Mouse (Mus musculus) forebrain, embryonic 13.5 days (tissue): ENCODE measurements around the gene Bud23. TPM values are rescaled to one million over a fixed set of nuclear protein-coding genes. Genes with fewer than 3 reads are reported as not detected.

Experiments used
- ATAC-seq: fragments of 200-750 bp; cut with Nextera tagmentation; 2 replicates; pipeline ENCODE4 v1.8.0; 2017
- H3K27ac ChIP-seq: fragments of 300-500 bp; sonication (generic); 2 replicates; pipeline ENCODE4 v1.5.1; 2015; ENCODE audit warnings: inconsistent platforms, mild to moderate bottlenecking, moderate library complexity
- H3K27me3 ChIP-seq: fragments of 300-500 bp; sonication (generic); 2 replicates; pipeline ENCODE4 v1.6.1; 2015; ENCODE audit warnings: mild to moderate bottlenecking, inconsistent platforms
- H3K36me3 ChIP-seq: fragments of 300-500 bp; sonication (generic); 2 replicates; pipeline ENCODE4 v1.6.1; 2015; ENCODE audit warnings: mild to moderate bottlenecking, inconsistent platforms; ENCODE audit not compliant: poor library complexity, severe bottlenecking
- H3K4me1 ChIP-seq: fragments of 300-500 bp; sonication (generic); 2 replicates; pipeline ENCODE4 v1.6.1; 2015; ENCODE audit warnings: inconsistent platforms
- H3K4me2 ChIP-seq: fragments of 300-500 bp; sonication (generic); 2 replicates; pipeline ENCODE4 v1.6.1; 2015; ENCODE audit warnings: inconsistent platforms, mild to moderate bottlenecking, moderate library complexity
- H3K4me3 ChIP-seq: fragments of 300-500 bp; sonication (generic); 2 replicates; pipeline ENCODE4 v1.5.1; 2015; ENCODE audit warnings: mild to moderate bottlenecking, inconsistent platforms
- H3K9ac ChIP-seq: fragments of 300-500 bp; sonication (generic); 2 replicates; pipeline ENCODE4 v1.6.1; 2015; ENCODE audit warnings: mild to moderate bottlenecking, inconsistent platforms
- H3K9me3 ChIP-seq: fragments of 300-500 bp; sonication (generic); replicated peaks from 2 replicates; pipeline ENCODE4 v1.6.1; 2016; ENCODE audit warnings: inconsistent platforms
- WGBS: fragments of 180-500 bp; shearing (Covaris S2); methylation state at CpG from one replicate; pipeline ENCODE4 v1.1.7; 2015; 5-methylcytosine and 5-hydroxymethylcytosine counted together
- polyA plus RNA-seq: library from polyadenylated mRNA; unstranded; fragments of >200 nt; fragmentation: Nextera tagmentation; extraction: Ambion mirVana; gene quantifications from 2 replicates; pipeline ENCODE4 v1.2.1, GENCODE M21; 2015

The Bud23 gene
- polyA plus RNA-seq, 1 experiment from 2014 or later = 101 TPM

- Histone ChIP-seq H3K27me3 (peaks cover 10% of the 10 kb centered on the region; the same call in 1 of the 2 replicates), H3K36me3 (peaks cover 7% of the 10 kb centered on the region), H3K27ac (no peak overlapping the region), H3K4me1 (peaks cover 12% of the 10 kb centered on the region), H3K4me2 (no peak overlapping the region), H3K9ac (no peak overlapping the region), H3K4me3 (no peak overlapping the region), H3K9me3 (no peaks in the 10 kb centered on the region)
- ATAC-seq = no peak
- 88% methylated on average over 5 of the region's 5 CpGs for WGBS
Observed at GRCm38 (mm10) chr5:135080539-135080938, 15.8 kb upstream of the Bud23 start.

- peaks cover 10% of the 10 kb centered on the region; the same call in 1 of the 2 replicates for H3K27me3 ChIP-seq
- no peak overlapping the region for H3K4me2 ChIP-seq
- H3K4me3 ChIP-seq = no peak overlapping the region
- 94% methylated on average over 2 of the region's 2 CpGs for WGBS
- no peak overlapping the region for H3K9ac ChIP-seq
- ATAC-seq = no peak
- no peak overlapping the region for H3K27ac ChIP-seq
- H3K4me1 ChIP-seq = peaks cover 12% of the 10 kb centered on the region
- peaks cover 11% of the 10 kb centered on the region for H3K36me3 ChIP-seq
- no peaks in the 10 kb centered on the region for H3K9me3 ChIP-seq
Observed at GRCm38 (mm10) chr5:135079578-135079977, 14.8 kb upstream of the Bud23 start.

GRCm38 (mm10) chr5:135078482-135078810 lies 13.7 kb upstream of the Bud23 start:
- Histone ChIP-seq H3K4me3 (peak overlapping the region; percentile 100), H3K27ac (0 out of 2 replicates have a peak overlapping the region, but pooled peaks have one; percentile 90), H3K9ac (peak overlapping the region; percentile 99; the same call in 1 of the 2 replicates), H3K27me3 (peaks cover 10% of the 10 kb centered on the region; the same call in 1 of the 2 replicates), H3K36me3 (peaks cover 20% of the 10 kb centered on the region), H3K4me1 (peaks cover 21% of the 10 kb centered on the region), H3K9me3 (no peaks in the 10 kb centered on the region), H3K4me2 (peak overlapping the region; percentile 78)
- ATAC-seq = no peak; the same call in 1 of the 2 replicates
- under 1% methylated on average over 11 of the region's 11 CpGs for WGBS

- H3K27me3 ChIP-seq = peaks cover 10% of the 10 kb centered on the region; the same call in 1 of the 2 replicates
- peak within 1 kb of the TSS; percentile 90 for H3K27ac ChIP-seq
- 0% methylated on average over 32 of the region's 83 CpGs for WGBS
- ATAC-seq = peak; percentile 85
- peak within 1 kb of the TSS; percentile 100 for H3K4me3 ChIP-seq
- H3K9ac ChIP-seq = peak within 1 kb of the TSS; percentile 99
- peaks cover 26% of the 10 kb centered on the region for H3K36me3 ChIP-seq
- H3K4me2 ChIP-seq = peak within 1 kb of the TSS; percentile 78
- H3K9me3 ChIP-seq = no peaks in the 10 kb centered on the region
- H3K4me1 ChIP-seq = peaks cover 25% of the 10 kb centered on the region
Observed at GRCm38 (mm10) chr5:135077564-135078481, 13.1 kb upstream of the Bud23 start, which contains the start of gene Vps37d. TSS of gene Vps37d (minus strand) at chr5:135078266.

GRCm38 (mm10) chr5:135076931-135077505 lies 12.3 kb upstream of the Bud23 start:
- Histone ChIP-seq H3K27me3 (peaks cover 10% of the 10 kb centered on the region; the same call in 1 of the 2 replicates), H3K9me3 (no peaks in the 10 kb centered on the region), H3K4me3 (peak overlapping the region; percentile 100), H3K4me2 (peak overlapping the region; percentile 78), H3K4me1 (peaks cover 25% of the 10 kb centered on the region), H3K36me3 (peaks cover 34% of the 10 kb centered on the region), H3K27ac (peak overlapping the region; percentile 90), H3K9ac (peak overlapping the region; percentile 99)
- WGBS = 15% methylated on average over 14 of the region's 14 CpGs
- peak; percentile 75 for ATAC-seq

GRCm38 (mm10) chr5:135076368-135076767 lies 11.6 kb upstream of the Bud23 start:
- peak overlapping the region; percentile 100 for H3K4me3 ChIP-seq
- 91% methylated on average over 14 of the region's 14 CpGs for WGBS
- no peak overlapping the region for H3K27ac ChIP-seq
- H3K9me3 ChIP-seq = no peaks in the 10 kb centered on the region
- ATAC-seq = no peak
- peaks cover 10% of the 10 kb centered on the region; the same call in 1 of the 2 replicates for H3K27me3 ChIP-seq
- peak overlapping the region; percentile 99; the same call in 1 of the 2 replicates for H3K9ac ChIP-seq
- H3K36me3 ChIP-seq = peaks cover 38% of the 10 kb centered on the region
- peaks cover 25% of the 10 kb centered on the region for H3K4me1 ChIP-seq
- H3K4me2 ChIP-seq = peak overlapping the region; percentile 78

- Histone ChIP-seq H3K27ac (no peak overlapping the region), H3K4me2 (no peak overlapping the region), H3K9ac (no peak overlapping the region), H3K4me3 (no peak overlapping the region), H3K36me3 (peaks cover 38% of the 10 kb centered on the region), H3K9me3 (no peaks in the 10 kb centered on the region), H3K27me3 (peaks cover 10% of the 10 kb centered on the region; the same call in 1 of the 2 replicates), H3K4me1 (peaks cover 25% of the 10 kb centered on the region)
- 74% methylated on average over 4 of the region's 4 CpGs for WGBS
- no peak for ATAC-seq
Observed at GRCm38 (mm10) chr5:135075655-135076054, 10.9 kb upstream of the Bud23 start.

- peaks cover 38% of the 10 kb centered on the region for H3K36me3 ChIP-seq
- peaks cover 25% of the 10 kb centered on the region for H3K4me1 ChIP-seq
- no peak overlapping the region for H3K4me3 ChIP-seq
- H3K9me3 ChIP-seq = no peaks in the 10 kb centered on the region
- H3K9ac ChIP-seq = peak overlapping the region; percentile 27; the same call in 1 of the 2 replicates
- no peak overlapping the region for H3K27ac ChIP-seq
- no peak overlapping the region for H3K4me2 ChIP-seq
- ATAC-seq = no peak
- WGBS = 30% methylated on average over 26 of the region's 26 CpGs
- H3K27me3 ChIP-seq = no peaks in the 10 kb centered on the region
Observed at GRCm38 (mm10) chr5:135073349-135074150, 8.8 kb upstream of the Bud23 start.

GRCm38 (mm10) chr5:135072720-135073119 lies 8.0 kb upstream of the Bud23 start:
- no peak for ATAC-seq
- 66% methylated on average over 6 of the region's 6 CpGs for WGBS

GRCm38 (mm10) chr5:135072061-135072460 lies 7.3 kb upstream of the Bud23 start:
- Histone ChIP-seq H3K36me3 (peaks cover 53% of the 10 kb centered on the region), H3K9ac (no peak overlapping the region), H3K4me3 (no peak overlapping the region), H3K27me3 (no peaks in the 10 kb centered on the region), H3K4me1 (peaks cover 24% of the 10 kb centered on the region), H3K9me3 (no peaks in the 10 kb centered on the region), H3K27ac (no peak overlapping the region), H3K4me2 (no peak overlapping the region)
- WGBS = 94% methylated on average over 2 of the region's 2 CpGs
- no peak for ATAC-seq

More at GRCm38 (mm10) chr5:135072720-135073119, 8.0 kb upstream of the Bud23 start:
- Histone ChIP-seq H3K4me3 (no peak overlapping the region), H3K9ac (no peak overlapping the region), H3K27me3 (no peaks in the 10 kb centered on the region), H3K4me2 (no peak overlapping the region), H3K4me1 (peaks cover 25% of the 10 kb centered on the region), H3K27ac (no peak overlapping the region), H3K36me3 (peaks cover 47% of the 10 kb centered on the region), H3K9me3 (no peaks in the 10 kb centered on the region)

- 90% methylated on average over 3 of the region's 3 CpGs for WGBS
- no peak overlapping the region for H3K4me3 ChIP-seq
- H3K9ac ChIP-seq = no peak overlapping the region
- H3K36me3 ChIP-seq = peaks cover 52% of the 10 kb centered on the region
- H3K4me2 ChIP-seq = no peak overlapping the region
- H3K4me1 ChIP-seq = peaks cover 21% of the 10 kb centered on the region
- ATAC-seq = no peak
- H3K27me3 ChIP-seq = no peaks in the 10 kb centered on the region
- H3K9me3 ChIP-seq = no peaks in the 10 kb centered on the region
- H3K27ac ChIP-seq = no peak overlapping the region
Observed at GRCm38 (mm10) chr5:135070448-135070847, 5.7 kb upstream of the Bud23 start.
